Mouse (Mus musculus) urinary bladder, adult 18-20 months (tissue): ENCODE measurements around the gene Pgpep1.

Source experiments
- DNase-seq, 2 experiments: peaks; one replicate each; pipeline ENCODE4 v3.0.0; 2022; ENCODE audit warnings: low spot score in 2 of 2, mixed read lengths in 2 of 2

Gene Pgpep1

DNA sequence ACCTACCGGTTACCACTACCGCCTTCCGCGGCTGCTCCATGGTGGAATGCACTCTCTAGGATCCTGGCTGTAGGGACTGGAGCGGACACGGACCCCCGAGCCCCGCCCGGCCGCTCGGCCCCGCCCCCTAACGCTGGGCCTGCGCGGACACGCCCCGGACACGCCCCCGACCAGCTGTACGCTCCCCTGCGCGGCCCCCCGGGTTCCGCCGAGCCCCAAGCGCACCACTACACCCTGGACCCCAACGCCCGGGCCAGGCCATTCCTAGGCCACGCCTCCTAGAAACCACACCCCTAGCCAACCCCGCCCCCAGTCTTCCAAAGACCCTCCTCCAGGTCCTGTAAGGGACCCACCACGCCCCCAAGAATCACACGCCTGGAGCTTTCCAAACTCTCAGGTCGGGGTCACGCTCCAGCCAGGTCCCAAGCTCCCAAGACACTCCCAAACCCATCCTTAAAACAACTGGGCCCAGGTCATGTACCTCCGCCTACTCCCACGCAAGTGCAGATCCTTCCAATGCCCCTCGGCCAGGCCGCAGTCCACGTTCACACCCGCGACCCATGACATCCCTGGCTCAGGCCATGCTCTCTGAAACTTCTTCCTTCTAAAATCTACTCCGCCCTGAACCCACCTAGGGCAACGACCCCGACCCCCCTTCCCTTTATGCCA, 450 bp downstream of the Pgpep1 start:
- peak; percentile 87 to 89 for DNase-seq

DNA sequence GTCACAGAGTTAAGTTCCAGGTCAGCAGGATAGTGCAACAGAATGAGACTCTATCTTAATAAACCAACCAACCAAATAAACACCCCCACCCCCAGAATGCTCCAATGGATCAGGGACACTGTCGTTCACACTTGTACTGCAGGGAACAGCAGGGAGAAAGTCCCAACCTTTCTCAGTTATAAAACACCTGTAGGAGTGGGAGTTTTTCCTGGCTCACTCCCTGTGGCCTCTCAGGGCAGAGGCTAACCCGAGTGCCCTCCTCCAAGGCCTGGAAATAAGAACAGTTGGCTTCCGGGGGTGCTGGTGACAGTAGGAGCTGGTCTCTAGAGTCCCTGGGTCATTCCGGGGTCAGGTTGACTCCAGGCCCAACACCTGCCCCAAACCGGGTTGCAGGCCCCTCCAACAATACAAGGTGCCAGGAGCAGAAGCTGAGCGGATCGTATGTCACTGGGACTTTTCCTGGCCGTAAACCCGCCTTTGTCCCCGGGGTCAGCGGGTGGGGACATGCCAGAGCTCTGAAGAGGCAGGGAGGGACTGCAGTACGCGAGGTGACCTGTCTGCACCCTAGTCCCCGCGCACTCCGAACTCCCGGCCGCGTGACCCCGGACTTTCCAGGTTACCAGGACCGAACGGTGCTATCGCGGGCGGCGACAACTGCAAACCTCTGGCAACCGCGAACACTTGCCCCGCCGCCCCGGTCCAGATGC, 1.1 kb downstream of the Pgpep1 start:
- peak in 1 of 2 experiments; percentile 76 for DNase-seq

DNA sequence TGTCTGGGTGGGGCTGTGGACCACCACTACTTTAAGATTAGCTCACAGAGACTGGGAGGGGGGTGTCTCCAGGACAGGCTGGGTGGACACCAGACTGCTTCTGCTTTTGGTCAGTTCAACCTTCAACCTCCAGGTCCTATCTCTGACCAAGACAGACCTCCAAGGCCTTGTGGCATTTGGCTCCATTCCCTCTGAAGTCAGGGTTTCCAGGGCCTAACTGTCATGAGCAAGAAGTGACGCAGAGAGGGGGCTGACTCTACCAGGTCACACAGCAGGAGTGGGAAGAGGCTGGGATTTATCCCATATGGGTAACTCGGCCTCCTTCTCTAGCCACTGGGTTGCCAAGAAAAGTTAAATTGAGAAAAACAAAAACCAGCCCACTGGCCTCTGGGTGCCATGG, 2.4 kb downstream of the Pgpep1 start:
- no peak for DNase-seq

DNA sequence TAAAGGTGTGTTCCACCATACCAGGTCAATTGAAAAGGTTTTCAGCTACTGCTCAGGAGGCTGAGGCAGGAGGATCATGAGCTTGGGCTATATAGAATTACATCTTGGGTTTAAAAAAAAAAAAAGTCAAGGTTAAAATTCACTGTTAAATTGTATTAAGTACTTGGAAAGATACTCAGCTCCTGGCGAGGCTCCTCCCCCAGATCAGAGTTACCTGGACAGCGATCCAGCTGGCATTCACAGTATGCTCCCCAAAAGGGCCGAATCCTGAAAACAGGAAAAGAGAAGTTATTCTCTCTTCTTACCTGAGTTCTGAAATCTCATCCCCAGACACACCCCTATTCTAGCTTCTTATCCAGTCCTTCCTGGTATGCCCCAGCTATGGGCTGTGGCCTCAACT, 3.0 kb downstream of the Pgpep1 start:
- DNase-seq = no peak

DNA sequence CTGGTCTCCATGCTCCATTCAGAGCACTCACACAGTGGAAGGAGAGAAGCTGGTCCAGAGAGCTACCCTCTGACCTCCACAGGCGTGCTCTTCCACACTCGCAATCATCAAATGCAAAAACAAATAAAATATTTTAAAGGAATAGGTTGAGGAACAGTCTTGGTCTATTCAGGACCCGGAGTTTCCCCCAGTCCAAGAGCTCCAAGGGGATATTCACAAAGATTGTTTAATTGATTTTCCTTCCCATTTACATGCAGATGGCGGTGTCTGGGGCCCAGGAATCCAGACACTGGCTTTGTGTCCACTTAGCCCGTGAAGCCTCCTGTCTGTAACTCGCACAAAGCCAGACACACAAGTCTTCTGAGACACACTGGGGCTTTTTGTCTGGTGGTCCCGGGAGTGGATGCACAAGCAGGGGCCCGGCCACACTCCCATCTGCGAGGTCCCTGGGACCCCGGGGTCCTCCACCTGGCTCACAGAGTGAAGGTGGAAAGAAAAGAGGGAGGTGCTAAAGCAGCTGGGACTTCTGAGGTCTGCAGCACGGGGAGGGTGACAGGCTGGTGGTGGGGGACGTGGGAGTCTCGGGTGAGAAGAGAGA, 3.9 kb downstream of the Pgpep1 start:
- DNase-seq = no peak

DNA sequence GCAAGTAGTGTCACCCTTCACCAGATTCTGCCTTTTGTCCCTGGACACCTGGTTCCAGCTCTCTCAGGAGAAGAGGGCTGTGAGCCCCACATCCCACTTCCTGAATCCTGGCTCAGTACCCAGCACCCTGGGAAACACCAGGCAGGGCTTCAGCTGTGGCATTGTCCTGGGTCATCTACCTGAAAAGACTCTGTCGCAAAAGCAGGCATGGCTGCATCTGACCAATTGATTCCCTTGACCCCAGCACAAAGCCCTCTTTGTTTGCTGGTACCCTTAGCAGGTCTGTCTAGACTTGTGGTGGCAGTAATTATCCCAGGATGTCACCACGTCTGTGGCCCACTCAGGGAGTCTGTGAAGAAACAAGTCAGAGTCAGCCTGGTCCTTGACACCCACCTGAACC, 4.7 kb downstream of the Pgpep1 start:
- no peak for DNase-seq

DNA sequence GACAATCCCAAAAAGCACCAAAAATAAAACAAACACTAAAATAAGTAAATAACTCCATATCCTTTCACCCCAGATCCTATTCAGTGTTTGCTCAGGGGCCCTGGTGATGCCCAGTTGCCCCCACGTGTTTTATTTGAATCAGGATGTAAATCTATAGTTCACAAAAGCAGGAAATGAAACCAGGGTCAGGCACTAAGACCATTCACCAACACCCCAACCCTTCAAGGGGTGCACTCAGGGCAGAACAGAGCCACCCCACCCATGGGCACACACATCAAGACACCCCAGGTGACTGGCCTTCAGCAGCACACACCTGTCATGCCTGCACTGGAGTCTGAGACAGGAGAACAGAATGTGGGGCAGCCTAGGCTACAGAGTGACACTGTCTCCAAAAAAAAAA, 6.1 kb downstream of the Pgpep1 start:
- DNase-seq = no peak

DNA sequence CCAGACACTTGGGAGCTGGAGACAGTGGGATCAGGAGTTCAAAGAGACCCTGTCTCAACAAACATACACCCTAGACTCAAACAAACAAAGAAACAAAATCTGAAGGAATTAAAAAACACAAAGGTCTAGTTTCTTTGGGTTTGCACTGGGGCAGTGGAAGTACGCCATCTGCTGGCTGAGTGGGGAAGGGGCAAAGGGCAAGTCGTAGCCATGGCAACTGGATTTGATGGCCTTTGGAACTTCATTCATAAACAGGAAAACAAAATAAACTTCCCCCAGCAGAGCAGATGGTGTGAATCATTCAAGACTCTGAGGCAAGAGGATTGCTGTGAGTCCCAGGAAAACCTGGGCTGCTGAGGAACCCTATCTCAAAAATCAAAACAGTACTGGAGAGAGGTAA, 7.0 kb downstream of the Pgpep1 start:
- DNase-seq = no peak

DNA sequence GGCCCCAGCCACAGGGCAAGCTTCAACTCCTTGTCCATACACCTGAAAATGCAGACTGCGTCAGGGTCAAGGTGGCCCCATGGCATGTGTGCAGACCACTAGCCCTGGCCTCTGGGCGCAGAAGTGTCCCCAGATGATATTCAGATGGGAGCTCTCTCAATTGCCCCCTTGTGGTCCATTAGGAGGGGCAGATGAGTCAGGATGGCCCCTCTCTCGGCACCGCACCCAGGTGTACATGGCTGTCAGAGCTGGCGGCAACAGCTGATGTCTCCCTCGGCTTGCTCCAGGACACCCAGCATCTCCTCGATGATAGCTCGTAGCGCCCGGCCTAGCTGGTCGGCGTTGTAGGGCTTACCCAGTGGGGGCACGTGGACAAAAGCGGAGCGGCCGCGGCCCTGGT, 9.8 kb downstream of the Pgpep1 start:
- no peak for DNase-seq

DNA sequence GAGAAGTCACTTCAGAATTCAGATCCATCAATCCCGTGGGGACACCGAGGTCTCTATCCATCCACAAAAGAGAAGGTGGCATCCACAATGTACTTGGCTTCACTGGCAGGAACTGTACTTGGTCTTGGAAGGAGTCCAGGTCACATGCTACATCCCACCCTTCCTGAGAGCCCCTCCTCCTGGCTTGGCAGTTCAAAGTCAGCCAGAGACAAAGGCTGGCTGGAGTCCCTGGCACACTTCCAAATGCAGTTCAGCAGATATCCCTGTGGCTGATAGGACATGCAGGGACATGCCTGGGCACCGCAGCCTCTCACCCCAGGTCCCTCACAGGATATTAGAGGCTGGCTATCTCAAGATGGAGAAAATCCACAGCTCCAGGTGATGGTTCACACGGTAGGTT, 10.9 kb downstream of the Pgpep1 start:
- DNase-seq = peak; percentile 45 to 78

DNA sequence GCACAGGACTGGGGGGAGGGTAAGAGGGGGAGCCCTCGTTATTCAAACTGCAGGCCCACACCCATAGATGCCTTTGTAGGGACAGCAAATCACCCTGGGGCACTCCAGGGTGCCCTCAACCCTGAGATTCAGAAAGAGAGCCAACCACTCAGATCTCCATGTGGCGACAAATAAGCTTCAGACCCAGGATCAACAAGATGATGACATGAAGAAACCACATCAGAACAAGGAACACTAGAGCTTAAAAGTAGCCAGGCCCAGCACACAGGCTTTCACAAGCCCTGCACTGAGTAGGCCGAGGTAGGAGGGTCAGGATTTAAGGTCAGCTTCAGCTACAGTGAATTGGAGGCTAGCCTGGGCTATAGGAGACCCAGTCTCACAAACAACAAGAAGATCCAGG, 11.3 kb downstream of the Pgpep1 start:
- no peak for DNase-seq

DNA sequence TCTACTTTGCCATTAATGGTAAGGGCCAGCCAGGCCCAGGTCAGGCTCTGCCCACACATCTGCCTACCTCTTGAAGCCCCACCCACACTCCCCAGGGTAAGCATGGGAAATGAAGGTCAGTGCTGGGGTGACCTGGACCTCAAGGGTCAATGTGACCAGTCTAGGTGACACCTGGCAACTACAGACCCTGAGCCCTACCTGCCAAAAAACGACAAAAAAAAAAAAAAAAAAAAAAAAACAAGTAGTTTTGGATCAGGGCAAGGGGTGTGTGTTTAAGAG, 12.1 kb downstream of the Pgpep1 start:
- DNase-seq = no peak

DNA sequence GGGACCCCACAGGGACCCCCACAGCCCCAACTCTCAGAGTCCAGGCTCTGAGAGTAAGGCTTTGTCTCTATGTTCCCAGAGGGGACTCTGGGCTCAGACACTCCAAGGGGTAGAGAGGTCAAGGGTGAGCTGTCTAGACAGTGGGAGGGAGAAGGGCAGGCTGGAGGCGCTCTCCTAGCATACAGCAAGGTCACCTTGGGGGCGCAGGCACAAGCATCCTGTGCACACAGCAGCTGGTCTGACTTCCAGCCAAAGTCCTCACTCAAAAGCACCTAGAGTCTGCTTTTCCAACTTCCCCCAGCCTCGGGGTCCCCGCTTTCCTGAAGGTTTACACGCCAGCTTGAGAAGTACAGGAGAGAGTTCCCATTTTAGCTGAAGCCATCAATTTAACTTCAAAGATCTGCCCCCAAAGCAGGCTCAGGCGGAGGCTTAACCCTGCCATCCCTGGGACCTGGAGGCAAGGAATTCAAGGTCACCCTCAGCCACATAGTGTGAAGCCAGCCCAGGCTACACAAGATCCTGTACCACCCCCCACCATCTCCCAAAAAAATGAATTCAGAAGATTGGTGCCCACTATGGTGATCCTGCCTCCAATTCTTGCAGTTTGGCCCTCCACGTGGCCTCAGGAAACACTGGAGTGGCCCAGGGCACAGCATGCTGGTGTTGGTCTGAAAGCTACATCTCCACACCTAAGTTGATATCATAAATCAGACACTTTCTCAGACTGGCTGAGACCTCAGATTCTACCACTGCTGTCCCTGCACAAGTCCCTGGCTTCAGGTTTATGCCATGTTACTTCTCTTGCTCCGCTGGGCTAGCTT, 12.6 kb downstream of the Pgpep1 start:
- DNase-seq = no peak

DNA sequence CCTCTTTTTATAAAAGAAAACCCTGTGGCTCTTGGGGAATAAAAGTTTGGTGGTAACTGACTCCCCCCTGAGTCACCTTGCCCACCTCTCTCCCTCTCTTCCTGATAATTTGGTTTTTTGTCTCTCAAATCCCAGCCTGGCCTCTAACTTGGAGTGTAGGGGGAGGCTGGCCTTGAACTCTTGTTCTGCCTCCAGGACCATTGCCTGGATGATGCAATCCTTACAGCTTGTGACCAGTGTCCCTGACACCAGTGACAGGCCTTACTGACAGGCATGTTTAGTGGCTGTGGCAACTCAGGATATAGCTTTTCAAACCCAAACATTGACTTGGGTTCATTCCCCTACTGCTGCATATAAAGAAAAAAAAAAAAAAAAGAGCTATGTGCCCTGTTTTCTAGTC, 13.4 kb downstream of the Pgpep1 start:
- DNase-seq = no peak

DNA sequence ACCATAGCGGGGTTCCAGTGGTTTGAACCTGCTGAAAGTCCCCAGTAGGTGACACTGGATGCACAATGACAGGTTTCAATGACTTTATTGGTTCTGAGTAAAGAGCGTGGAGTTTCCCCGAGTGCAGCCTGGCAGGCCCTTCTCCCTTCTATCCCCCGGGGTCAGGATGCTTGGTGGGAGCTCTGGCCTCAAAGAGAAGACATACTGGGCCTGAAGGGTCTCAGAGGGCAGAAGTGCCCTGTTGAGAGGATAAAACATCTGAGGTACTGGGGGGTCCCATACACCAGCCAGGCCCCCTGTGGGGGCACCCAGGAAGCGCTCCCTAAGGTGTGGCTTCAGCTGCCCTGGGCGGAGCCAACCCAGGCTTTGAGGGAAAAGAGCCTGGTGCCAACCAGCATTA, 13.8 kb downstream of the Pgpep1 start:
- DNase-seq = no peak

DNA sequence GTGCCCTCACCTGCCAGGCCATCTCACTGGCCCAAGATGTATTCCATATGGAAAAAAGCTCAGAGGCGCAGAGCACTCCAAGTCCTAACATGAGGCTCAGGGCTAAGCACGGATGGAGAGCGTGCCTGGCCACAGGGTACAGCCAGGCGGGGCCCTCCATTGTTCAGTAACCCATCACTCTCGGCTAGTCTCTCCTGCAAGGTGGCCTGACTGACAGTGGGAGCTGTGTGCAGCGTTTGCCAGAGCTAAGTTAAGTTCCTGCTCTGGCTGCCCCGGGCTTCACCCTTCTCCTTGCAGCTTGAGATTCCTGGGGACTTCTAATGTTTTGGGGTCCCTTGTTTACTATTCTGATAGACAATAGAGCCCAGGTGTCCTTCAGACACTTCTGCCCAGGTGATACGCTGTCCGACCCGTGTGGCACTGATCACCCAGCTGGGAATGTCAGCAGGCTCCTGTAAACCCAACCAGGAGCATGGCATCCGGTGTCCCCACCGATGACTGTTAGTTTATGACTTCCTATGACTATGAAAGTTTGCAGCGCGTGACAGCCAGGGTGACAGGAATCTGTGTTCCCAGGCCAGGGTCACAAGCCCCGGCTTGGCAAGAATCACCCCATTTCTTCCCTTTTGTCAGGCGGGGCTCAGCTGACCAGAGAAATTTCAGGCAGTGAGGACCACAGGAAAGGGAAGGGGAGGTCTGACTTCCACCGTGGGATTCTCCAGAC, 14.5 kb downstream of the Pgpep1 start:
- DNase-seq = no peak

DNA sequence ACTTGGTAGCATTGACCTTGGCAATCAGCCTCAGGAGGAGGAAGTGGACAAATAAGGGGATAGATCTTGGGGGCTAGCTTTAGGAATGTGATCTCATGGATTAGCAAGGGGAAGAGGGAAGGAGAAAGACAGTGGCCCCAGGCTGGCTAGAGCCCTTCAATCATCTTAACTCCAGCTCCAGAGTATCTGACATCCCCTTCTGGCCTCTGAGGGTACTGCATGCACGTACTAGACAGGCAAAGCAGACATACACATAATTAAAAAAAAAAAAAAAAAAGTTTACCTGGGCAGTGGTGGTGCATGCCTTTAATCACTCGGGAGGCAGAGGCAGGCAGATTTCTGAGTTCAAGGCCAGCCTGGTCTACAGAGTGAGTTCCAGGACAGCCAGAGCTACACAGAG, 16.1 kb downstream of the Pgpep1 start:
- DNase-seq = no peak

DNA sequence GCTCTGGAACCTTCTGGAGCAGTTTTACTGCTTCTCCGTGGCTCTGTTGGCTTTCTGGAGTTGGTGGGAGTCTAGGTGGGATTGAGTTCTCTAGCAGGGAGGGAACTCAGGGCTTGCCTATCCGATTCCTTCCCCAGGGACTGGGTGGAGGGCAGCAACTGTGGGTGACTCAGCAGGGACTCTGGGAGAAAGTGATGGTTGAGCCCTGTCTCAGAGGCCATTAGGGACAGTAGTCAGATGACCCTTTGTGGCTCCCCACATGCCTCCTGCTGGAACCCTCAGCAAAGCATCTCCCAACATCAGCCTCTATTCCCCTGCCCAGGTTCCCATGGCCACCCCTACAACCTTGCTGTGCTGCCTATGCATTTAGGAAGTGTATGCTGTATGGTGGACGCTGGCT, 17.2 kb downstream of the Pgpep1 start:
- no peak for DNase-seq

DNA sequence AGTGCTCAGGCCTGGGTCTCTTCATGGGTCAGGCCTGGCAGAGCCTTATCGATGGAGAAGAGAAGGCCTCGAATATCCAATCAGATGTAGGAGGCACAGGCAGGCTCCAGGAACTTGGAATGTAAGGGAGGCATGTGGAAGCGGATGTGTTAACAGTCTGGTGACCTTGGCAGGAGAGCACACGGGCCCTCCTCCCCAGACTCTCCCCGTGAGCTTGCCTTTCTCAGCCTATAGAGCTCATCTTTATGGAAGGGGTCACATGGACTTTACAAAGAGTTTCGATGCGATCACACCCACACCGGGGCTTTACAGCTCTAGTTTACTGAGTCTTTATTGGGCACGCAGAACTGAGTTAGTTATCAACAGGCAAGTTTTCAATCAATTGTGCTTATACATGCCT, 21.4 kb downstream of the Pgpep1 start:
- no peak for DNase-seq

DNA sequence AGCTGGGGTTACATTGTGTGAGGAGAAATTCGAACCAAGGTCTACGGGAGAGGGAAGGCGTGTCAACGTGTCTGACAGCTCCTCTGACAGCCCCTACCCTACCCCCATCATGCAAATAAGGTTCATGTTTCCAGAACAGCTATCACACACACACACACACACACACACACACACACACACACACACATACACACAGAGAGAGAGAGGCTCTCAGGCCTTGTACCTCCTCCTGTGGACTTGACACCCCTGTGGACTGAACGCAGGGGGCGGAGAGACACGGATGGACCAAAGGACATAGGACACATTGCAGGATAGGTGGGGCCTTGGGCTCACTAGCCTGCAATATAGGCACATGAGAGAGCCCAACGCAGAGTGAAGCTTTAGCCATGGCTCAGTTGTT, 23.4 kb downstream of the Pgpep1 start:
- no peak for DNase-seq

DNA sequence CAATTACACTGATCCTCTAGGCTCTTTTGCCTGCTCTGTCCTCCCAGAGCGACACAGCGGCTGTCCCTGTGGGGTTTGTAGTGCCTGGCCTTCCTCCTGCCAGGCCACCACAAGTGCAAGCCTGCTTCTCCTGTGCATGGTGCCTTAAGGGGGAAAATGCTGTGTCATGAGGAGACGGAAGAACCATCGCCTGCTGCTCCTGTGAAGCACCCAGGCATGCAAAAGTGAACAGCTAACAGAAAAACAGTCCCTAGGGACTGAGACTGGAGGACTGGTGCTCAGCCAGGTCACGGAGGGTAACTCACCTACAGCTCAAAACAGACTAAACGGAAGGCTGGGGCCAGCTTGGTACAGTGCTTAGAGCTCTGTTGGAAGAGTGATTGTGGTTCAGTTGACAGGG, 24.7 kb downstream of the Pgpep1 start:
- no peak for DNase-seq

DNA sequence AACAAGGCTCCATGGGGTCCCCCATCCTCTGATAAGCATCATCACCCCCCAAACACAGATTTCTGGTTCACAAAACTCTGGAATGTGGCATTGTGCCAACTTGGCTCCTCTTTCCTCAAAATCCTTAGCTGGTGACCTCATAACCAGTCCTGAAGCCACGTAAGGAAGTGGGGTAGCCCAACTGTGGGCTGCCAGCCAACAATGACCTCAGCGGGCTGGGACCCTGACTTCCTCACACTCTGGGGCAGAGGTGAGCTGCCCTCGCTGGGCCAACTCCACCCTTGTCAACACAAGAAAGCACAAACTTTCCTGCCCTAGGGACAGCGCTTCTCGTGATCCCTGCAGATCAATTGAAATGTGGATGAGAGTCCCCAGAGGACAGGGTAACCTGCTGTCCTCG, 26.1 kb downstream of the Pgpep1 start:
- DNase-seq = peak in 1 of 2 experiments; percentile 36
